Mouse (Mus musculus): ENCODE results near the gene Zfp9. TPM values are rescaled to one million over a fixed set of nuclear protein-coding genes. Genes with fewer than 3 reads are reported as not detected.

Gene Zfp9
- polyA plus RNA-seq (2016; fragmentation: Nextera tagmentation; extraction: Ambion mirVana): 7.6 and 8.8 TPM in 2 replicates

DNA sequence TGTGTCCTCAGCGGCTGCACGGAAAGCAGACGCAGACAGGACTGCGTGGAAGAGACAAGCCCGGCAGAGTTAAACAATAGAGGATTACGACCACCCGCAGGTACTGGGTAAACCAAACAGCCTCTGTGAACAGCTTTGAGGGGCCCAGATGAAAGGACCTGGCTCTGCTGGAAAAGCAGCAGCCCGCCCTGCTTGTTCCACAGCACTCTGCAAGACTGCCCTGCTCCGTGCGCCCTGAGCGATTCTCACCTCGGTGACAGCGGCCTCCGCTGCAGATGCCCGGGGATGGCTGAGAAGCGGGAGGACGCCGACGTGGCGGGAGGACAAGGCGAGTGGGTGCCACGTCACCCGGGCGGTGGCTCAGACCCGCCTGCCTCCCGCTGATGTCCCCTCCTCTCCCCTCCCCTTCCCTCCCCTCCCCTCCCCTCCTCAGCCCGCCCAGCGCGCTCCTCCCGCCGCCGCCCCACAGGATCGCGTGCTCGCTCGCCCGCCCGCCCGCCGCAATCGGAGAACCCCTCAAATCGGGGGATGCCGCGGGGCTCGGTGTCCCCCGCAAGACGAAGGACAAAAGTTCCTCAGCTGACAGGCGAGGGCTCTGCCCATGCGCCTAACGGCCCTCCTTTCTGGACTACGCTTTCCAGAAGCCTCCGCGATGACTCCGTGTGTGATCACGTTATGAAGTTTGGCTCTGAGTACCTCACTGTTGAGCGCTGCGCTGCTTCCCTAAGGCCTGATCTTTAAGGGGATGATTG, at the start of gene Zfp9:
Zfp9 (minus strand) TSS at position 364 of the 752 bp plus-strand sequence.
- peak within 1 kb of the TSS; percentile 92 for H3K27ac ChIP-seq (replicated peaks)
- peaks cover 75% of the 10 kb centered on the region for H3K27me3 ChIP-seq (ENCODE audit: low read depth, poor library complexity, severe bottlenecking)

GRCm38 (mm10) chr6:118520668-118521067, 41.5 kb upstream of the Zfp9 start:
- H3K27me3 ChIP-seq (ENCODE audit: low read depth, poor library complexity, severe bottlenecking): no peaks in the 10 kb centered on the region
- H3K4me1 ChIP-seq: no peaks in the 10 kb centered on the region
- H3K4me3 ChIP-seq: no peak overlapping the region
- H3K9me3 ChIP-seq (replicated peaks): no peaks in the 10 kb centered on the region
- peaks cover 98% of the 10 kb centered on the region for H3K36me3 ChIP-seq
- 94% methylated on average over 7 of the region's 7 CpGs for WGBS
- no peak overlapping the region for H3K27ac ChIP-seq (replicated peaks)
- DNase-seq (ENCODE audit: low spot score): no peak

More for the DNA sequence above, at the start of gene Zfp9:
- under 1% methylated on average over 38 of the region's 57 CpGs for WGBS
- H3K9me3 ChIP-seq (replicated peaks): no peaks in the 10 kb centered on the region
- peak within 1 kb of the TSS; percentile 67 for H3K4me3 ChIP-seq
- peak; percentile 84 for DNase-seq (ENCODE audit: low spot score)
- H3K4me1 ChIP-seq: peaks cover 33% of the 10 kb centered on the region
- peaks cover 6% of the 10 kb centered on the region for H3K36me3 ChIP-seq

- 93% methylated on average over 12 of the region's 12 CpGs for WGBS
- Histone ChIP-seq H3K27ac (replicated peaks) (no peak overlapping the region), H3K36me3 (peaks cover 85% of the 10 kb centered on the region), H3K27me3 (ENCODE audit: low read depth, poor library complexity, severe bottlenecking) (no peaks in the 10 kb centered on the region), H3K4me3 (no peak overlapping the region), H3K9me3 (replicated peaks) (no peaks in the 10 kb centered on the region), H3K4me1 (no peaks in the 10 kb centered on the region)
- no peak for DNase-seq (ENCODE audit: low spot score)
Measured at GRCm38 (mm10) chr6:118513335-118514012, 34.4 kb upstream of the Zfp9 start.

DNA sequence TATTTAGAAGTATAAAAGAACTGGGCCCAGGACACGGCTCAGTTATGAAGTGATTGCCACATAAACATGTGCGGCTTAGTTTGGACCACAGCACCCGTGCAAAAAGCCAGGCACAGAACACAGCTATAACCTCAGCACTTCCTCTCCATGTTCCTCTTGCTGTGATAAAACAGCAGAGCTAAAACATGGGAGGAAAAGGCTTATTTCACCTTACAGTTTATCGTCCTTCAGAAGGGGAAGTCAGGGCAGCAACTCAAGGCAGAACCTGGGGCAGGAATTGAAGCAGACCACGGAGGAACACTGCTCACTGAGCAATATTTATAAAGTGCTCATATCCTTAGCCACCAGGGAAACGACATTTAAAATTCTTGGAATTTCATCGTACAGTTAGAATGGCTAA, 19.9 kb upstream of the Zfp9 start:
- H3K9me3 ChIP-seq (replicated peaks): no peaks in the 10 kb centered on the region
- WGBS: 92% methylated on average over 7 of the region's 7 CpGs
- H3K27me3 ChIP-seq (ENCODE audit: low read depth, poor library complexity, severe bottlenecking): no peaks in the 10 kb centered on the region
- H3K36me3 ChIP-seq: peaks cover 41% of the 10 kb centered on the region
- H3K4me1 ChIP-seq: no peaks in the 10 kb centered on the region
- H3K4me3 ChIP-seq: no peak overlapping the region
- DNase-seq (ENCODE audit: low spot score): no peak
- no peak overlapping the region for H3K27ac ChIP-seq (replicated peaks)

DNA sequence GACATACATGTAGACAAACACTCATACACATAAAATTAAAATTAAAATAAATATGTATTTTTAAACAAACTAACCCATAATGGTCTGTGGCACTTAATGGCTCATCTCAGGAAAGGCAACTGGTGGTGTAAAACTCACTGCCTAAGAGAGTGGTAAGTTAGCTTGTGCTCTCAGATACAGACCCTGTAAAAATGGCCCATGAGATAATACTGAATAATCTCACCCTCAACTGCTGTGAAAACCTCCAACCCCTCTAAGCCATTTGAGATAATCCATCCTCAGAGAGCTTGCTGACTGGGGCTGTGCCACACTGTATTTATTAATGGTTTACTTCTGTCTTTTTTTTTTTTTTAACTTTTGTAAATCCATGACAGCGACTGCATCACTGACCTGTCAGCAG, 3.0 kb upstream of the Zfp9 start:
- 86% methylated on average over 1 of the region's 1 CpGs for WGBS
- Histone ChIP-seq H3K36me3 (no peaks in the 10 kb centered on the region), H3K4me3 (no peak overlapping the region), H3K4me1 (peaks cover 27% of the 10 kb centered on the region), H3K9me3 (replicated peaks) (no peaks in the 10 kb centered on the region), H3K27ac (replicated peaks) (no peak overlapping the region), H3K27me3 (ENCODE audit: low read depth, poor library complexity, severe bottlenecking) (peaks cover 46% of the 10 kb centered on the region)
- DNase-seq (ENCODE audit: low spot score): no peak

DNA sequence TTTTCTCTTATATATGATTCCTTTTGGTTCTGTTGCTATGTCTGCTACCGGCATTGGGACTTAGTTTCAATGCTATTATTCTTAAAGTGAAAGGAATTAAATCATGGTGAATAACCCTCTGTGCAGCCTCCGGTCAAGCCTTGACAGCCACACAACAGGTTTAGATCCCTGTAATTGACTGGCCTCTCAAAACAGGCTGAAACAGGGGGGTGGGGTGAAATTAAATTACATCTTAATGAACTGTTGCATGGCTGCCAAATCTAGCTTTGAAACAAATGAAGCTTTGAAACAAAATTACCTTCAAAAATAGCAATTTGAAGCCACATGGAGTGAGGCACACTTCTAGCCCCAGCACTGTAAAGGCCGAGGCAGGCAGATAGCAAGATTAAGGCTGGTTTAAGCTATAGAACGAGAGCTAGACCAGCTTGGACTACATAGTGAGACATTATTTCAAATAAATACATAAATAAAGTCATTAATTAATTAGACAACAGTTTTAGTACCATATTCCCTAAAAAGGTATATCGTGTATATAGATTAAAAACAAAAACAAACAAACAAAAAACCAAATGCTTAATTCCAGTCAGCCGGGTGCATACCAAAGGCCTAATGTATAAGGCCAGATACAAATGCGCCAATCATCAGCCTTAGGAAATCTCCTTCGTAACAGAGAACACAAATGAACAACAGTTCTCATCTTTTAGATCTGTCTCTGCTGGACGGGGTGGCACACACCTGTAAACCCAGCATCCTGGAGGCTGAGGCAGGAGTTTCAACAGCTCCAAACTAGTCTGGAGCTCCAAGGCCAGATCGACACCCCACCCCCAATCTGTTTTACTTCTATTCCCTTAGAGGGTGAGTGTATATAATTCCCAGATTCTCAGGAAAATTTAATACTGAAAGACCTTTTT, 990 bp downstream of the Zfp9 start:
- peaks cover 6% of the 10 kb centered on the region for H3K36me3 ChIP-seq
- WGBS: 21% methylated on average over 10 of the region's 10 CpGs
- peak overlapping the region; percentile 67 for H3K4me3 ChIP-seq
- peak; percentile 29 for DNase-seq (ENCODE audit: low spot score)
- H3K27ac ChIP-seq (replicated peaks): peak overlapping the region; percentile 92
- peaks cover 72% of the 10 kb centered on the region for H3K27me3 ChIP-seq (ENCODE audit: low read depth, poor library complexity, severe bottlenecking)
- H3K9me3 ChIP-seq (replicated peaks): no peaks in the 10 kb centered on the region
- peaks cover 33% of the 10 kb centered on the region for H3K4me1 ChIP-seq

DNA sequence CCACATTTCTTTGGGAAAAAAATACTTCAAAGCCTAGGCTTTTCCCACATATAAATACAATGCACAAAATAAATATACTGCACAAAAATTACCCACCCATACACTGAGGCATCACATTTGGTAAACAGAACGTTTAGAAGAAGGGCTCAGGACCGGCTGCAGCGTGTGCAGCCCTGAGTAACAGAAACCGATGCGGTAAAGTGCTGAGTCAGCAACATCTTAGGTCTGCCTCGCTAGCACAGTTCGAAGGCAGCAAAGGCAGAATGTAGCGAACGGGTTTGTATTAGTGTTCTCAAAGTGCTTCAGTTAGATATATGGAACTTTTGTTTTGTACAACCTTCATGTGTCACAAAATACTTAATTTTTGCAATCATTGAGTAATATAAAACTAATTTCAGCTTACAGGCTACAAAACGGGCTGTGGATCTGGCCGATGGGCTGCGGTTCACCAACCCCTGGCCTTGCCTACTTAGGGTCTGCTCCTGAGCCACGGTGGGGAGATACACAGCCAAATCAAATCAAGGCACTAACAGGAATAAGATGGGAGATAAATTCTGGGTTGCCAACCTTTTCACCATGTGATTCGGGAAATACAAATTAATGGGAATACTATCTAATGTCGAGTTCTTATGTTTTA, 16.9 kb downstream of the Zfp9 start:
- peaks cover 27% of the 10 kb centered on the region for H3K36me3 ChIP-seq
- H3K27me3 ChIP-seq (ENCODE audit: low read depth, poor library complexity, severe bottlenecking): peaks cover 9% of the 10 kb centered on the region; the same call in 1 of the 2 replicates
- 85% methylated on average over 15 of the region's 15 CpGs for WGBS
- no peak for DNase-seq (ENCODE audit: low spot score)
- no peak overlapping the region for H3K27ac ChIP-seq (replicated peaks)
- H3K4me1 ChIP-seq: 0 out of 2 replicates have a peak, but pooled peaks cover 5% of the 10 kb centered on the region
- H3K9me3 ChIP-seq (replicated peaks): no peaks in the 10 kb centered on the region
- no peak overlapping the region for H3K4me3 ChIP-seq

DNA sequence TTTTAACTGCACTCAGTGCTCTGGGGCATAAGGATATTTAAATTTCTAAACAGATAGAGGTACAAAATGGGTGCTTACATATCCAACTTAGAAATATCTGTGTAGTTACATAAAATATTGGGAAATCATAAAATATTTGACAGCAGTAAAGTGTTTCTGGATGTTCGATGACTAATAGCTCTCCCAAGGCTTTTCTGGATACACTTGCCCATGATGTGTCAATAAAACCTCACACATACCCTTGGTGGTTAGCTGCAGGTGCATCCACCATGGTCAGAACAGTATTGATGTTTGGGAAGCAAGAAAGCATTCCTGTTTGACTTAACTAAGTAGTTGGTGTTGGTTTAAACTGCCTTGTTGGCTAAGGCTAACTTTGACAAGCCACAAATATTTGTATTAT, 21.4 kb downstream of the Zfp9 start:
- 91% methylated on average over 1 of the region's 1 CpGs for WGBS
- DNase-seq (ENCODE audit: low spot score): no peak
- no peak overlapping the region for H3K27ac ChIP-seq (replicated peaks)
- H3K36me3 ChIP-seq: no peaks in the 10 kb centered on the region
- no peak overlapping the region for H3K4me3 ChIP-seq
- H3K4me1 ChIP-seq: peaks cover 23% of the 10 kb centered on the region
- no peaks in the 10 kb centered on the region; the same call in 1 of the 2 replicates for H3K27me3 ChIP-seq (ENCODE audit: low read depth, poor library complexity, severe bottlenecking)
- no peaks in the 10 kb centered on the region for H3K9me3 ChIP-seq (replicated peaks)

- peaks cover 23% of the 10 kb centered on the region for H3K4me1 ChIP-seq
- no peaks in the 10 kb centered on the region for H3K9me3 ChIP-seq (replicated peaks)
- peak within 1 kb of the TSS; percentile 96 for H3K27ac ChIP-seq (replicated peaks)
- DNase-seq (ENCODE audit: low spot score): peak; percentile 91
- WGBS: under 1% methylated on average over 43 of the region's 43 CpGs
- H3K36me3 ChIP-seq: peaks cover 12% of the 10 kb centered on the region
- peak within 1 kb of the TSS; percentile 83 for H3K4me3 ChIP-seq
- H3K27me3 ChIP-seq (ENCODE audit: low read depth, poor library complexity, severe bottlenecking): no peaks in the 10 kb centered on the region; the same call in 1 of the 2 replicates
Measured at GRCm38 (mm10) chr6:118455042-118455631, 24.0 kb downstream of the Zfp9 start, which contains the start of gene Zfp248. Gene Zfp248 (minus strand): TSS chr6:118455528.

GRCm38 (mm10) chr6:118454452-118454851, 24.7 kb downstream of the Zfp9 start:
- Histone ChIP-seq H3K27ac (replicated peaks) (peak overlapping the region; percentile 96), H3K4me3 (peak overlapping the region; percentile 83), H3K27me3 (ENCODE audit: low read depth, poor library complexity, severe bottlenecking) (no peaks in the 10 kb centered on the region; the same call in 1 of the 2 replicates), H3K36me3 (peaks cover 12% of the 10 kb centered on the region), H3K4me1 (peaks cover 23% of the 10 kb centered on the region), H3K9me3 (replicated peaks) (no peaks in the 10 kb centered on the region)
- peak; percentile 15 for DNase-seq (ENCODE audit: low spot score)
- 53% methylated on average over 8 of the region's 8 CpGs for WGBS

DNA sequence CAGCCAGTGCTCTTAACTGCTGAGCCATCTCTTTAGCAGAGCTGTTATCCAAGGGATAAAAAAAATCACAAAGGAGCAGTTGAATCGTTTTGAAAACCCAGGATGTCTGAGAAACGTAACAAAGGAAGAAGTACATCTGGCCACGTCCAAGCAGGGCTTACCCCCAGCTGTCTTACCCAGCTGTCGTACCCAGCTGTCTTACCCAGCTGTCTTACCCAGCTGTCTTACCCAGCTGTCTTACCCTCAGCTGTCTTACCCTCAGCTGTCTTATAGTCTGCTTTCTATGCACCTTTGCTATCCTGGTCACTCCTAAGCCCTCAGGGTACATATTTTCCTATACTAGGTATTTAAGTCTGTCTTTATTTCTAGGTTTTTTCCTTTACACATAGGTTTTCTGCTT, 47.6 kb downstream of the Zfp9 start:
- Histone ChIP-seq H3K27ac (replicated peaks) (no peak overlapping the region), H3K36me3 (peaks cover 58% of the 10 kb centered on the region), H3K4me3 (no peak overlapping the region), H3K27me3 (ENCODE audit: low read depth, poor library complexity, severe bottlenecking) (no peaks in the 10 kb centered on the region), H3K9me3 (replicated peaks) (peaks cover 14% of the 10 kb centered on the region), H3K4me1 (no peaks in the 10 kb centered on the region)
- no peak for DNase-seq (ENCODE audit: low spot score)
- WGBS: 90% methylated on average over 4 of the region's 4 CpGs
